Mouse (Mus musculus) heart, adult 2 months (tissue): ENCODE results near the gene Prkab1.

Experiments used
- CTCF ChIP-seq: fragments of 200-600 bp; IDR thresholded peaks from 2 replicates; pipeline ENCODE4 v1.8.1; 2022; ENCODE audit warnings: antibody characterized with exemption, mild to moderate bottlenecking, moderate library complexity
- POLR2A ChIP-seq: fragments of 200-500 bp; IDR thresholded peaks from 2 replicates; pipeline ENCODE4 v1.6.1; 2011; ENCODE audit warnings: mild to moderate bottlenecking, low read depth, low read length, control low read depth; ENCODE audit not compliant: insufficient read depth

GRCm38 (mm10) chr5:116018196-116018595 is 6.1 kb downstream of the Prkab1 start:
- TF ChIP-seq POLR2A: no peak
- no peak for TF ChIP-seq CTCF
